Mouse (Mus musculus): Measurements from ENCODE around the gene Zmat5. TPM values are rescaled to one million over a fixed set of nuclear protein-coding genes. Genes with fewer than 3 reads are reported as not detected.
A peak's percentile ranks its signal among the peaks of the same experiment; 100 is the strongest.

Zmat5 gene
- 28.1 and 50.8 TPM in 2 replicates for total RNA-seq (2014; fragmentation: Nextera tagmentation)
- 6.9 and 19.7 TPM in 2 replicates for total RNA-seq (2017)

DNA sequence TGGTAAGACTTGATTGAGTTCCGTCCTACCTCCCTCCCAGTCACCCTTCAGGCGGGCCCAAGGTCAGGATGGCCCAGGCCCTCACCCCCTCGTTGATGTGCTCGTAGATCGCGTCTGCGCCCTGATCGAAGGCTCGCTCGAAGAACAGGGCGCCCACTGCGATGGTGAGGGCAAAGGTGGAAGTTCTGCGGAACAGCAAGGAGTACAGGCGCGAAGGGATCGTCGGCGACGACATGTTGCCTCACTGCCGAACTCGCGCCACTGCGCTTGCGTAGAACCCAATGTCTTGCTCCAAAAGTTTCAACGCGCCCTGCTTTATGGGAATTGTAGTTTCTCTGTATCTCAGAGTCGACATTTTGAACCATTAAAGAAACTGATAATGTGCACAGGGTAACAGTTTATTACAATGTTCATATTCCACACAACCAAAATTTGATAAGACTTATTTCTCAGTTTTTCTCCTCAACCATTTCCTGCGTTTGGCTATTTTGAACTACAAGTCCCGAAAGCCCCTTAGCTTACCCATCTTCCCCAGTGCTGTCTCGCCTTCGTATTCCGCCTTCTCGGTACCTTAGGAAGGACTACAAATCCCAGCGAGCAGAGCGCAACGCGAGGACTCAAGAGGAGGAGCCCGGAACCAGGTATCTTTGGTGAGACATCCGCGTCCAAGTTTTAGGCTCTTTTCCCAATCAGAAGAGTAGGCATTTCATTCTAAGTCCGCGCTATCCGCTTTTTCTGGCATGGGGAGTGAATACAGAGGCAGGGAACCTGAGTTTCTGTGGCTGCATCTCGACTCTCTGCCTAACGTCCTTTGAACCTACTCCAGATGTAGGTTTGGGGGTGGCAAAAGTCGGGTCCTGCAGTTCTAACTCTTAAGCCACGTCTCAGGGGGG lies at the start of gene Zmat5, which contains the start of gene Uqcr10:
Gene Zmat5, plus strand, starts transcription at position 607 of the 893 bp plus-strand sequence.
Gene Uqcr10, minus strand, starts transcription at position 271 of the 893 bp plus-strand sequence.
- ATAC-seq (replicated peaks; ENCODE audit: poor library complexity, severe bottlenecking), result peak; percentile 94

DNA sequence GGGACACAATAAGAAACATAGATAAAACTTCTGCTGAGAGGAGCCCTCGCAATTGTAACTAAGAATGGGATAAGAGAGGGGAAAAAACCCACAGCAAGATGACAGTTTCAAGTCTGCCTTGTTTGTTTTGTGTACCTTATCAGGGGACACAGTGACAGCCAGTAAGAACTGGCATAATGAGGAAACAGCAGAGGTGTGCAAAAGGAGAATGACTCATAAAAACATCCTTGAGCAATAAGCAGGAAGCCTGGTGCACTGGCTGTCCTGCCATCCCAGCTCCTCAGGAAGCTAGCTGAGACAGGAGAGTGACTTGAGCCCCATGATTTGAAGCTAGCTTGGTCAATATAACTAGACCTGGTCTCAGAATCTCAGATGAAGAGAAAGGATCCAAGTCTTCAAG lies 44.7 kb upstream of the Zmat5 start:
- peak; percentile 61 for ATAC-seq (replicated peaks; ENCODE audit: poor library complexity, severe bottlenecking)

DNA sequence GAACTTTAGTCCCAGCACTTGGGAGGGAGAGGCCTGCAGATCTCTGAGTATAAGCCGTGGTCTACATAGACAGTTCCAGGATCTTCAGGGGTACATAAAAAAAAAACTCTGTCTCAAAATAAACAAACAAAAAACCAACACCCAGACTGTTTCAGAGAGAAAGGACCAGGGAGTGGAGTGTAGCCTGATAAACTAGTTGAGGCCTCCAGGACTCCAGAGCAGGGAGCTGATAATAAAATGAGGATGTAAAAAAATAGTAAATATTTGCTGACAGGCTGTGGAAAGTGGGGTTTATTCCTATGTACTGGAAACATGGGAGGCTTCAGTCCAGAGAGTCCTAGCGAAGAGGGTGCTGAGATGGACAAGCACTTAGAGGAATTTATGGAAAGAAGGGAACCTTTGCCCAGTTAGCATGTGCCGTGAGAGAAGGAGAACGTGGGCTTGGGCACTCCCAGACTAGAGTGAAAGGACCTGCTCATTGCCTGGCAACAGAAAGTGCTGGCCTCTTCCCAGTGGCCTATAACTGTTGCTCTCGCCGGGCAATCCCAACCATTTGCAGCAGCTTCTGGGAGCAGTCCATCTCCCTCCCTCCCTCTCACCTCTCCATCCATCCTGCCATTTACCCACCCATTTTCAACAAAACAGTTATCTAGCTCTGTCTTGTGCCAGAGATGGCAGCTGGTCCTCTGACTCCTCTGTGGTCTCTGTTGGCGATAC lies 44.0 kb upstream of the Zmat5 start:
- no peak for ATAC-seq (replicated peaks; ENCODE audit: poor library complexity, severe bottlenecking)

GRCm38 (mm10) chr11:4661324-4661723 lies 43.2 kb upstream of the Zmat5 start:
- ATAC-seq (replicated peaks; ENCODE audit: poor library complexity, severe bottlenecking), result peak; percentile 84

GRCm38 (mm10) chr11:4661871-4662495 lies 42.5 kb upstream of the Zmat5 start:
- no peak for ATAC-seq (replicated peaks; ENCODE audit: poor library complexity, severe bottlenecking)

DNA sequence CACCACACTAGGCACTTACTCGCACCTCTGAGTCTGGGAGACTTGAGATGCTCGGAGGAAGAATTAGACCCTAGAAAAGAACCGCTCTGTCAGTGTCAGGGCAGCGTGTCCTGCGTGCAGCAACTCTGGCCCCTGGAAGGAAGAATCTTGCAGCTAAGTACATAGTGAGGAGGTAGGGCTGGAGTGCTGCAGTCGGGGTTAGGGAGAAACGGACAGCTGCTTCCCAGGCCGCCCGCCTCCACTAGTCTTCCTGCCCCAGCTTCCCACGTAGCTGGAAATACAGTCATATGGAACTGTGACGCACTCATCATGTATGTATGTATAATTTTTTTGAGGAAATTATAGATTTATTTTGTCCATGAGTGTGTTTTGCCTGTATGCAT lies 42.0 kb upstream of the Zmat5 start:
- ATAC-seq (replicated peaks; ENCODE audit: poor library complexity, severe bottlenecking), result no peak

DNA sequence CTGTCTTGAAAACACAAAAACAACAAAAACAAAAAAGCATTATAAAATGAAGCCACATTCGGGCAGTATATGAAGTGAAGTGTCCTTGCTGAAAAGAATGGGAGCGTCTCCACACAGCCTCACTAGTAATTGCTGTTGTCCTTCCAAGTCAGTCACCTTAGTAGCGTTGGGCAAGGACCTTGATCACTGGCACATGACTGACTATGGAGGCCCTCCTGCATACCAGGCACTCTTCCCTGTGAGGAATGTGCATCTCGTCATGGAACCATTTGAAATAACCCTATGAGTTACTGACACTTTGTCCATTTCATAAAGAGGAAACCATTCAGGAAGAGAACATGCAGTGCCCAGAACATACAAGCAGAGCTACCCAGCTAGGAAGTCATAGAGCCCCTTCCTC lies 32.7 kb upstream of the Zmat5 start:
- ATAC-seq (replicated peaks; ENCODE audit: poor library complexity, severe bottlenecking), result no peak

DNA sequence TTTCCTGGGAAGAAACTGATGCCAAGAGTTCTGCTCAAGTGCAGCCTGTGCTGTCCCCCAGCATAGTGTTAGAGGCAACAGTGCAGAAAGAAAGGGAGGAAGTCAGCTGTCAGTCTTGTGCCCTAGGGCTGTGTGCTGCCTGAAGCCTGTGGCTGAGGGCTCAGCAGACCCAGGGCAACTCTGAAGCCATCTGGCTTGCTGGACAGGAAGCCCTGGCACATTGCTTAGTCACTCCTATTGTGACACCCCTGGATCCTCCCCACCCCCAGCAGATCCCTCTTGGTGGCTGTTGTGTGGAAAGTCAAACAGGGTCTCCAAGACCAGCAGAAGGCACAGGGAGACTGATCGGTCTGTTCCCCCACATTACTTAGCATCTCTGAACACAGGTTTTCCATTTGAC lies 29.9 kb upstream of the Zmat5 start:
- ATAC-seq (replicated peaks; ENCODE audit: poor library complexity, severe bottlenecking), result peak; percentile 95

DNA sequence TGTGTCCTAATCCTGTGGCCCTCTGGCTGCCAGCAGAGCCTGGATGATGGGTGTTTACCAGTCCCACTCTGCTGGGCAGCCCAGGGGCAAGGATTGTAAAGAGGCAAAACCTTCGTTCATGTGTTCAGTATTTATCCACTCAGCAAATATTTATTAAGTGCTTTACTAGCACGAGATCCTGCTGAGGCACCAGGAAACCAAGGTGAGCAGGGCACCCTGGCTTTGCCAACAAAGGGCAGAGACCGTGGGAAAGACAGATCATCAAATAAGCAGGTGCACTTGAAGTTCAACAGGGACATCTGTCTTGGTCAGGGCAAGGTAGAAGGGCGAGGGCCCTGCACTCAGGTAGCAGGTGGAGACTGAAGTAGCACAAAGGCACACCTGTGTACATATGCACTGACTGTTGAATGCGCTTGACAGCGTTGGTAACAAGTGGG lies 29.3 kb upstream of the Zmat5 start:
- no peak for ATAC-seq (replicated peaks; ENCODE audit: poor library complexity, severe bottlenecking)

DNA sequence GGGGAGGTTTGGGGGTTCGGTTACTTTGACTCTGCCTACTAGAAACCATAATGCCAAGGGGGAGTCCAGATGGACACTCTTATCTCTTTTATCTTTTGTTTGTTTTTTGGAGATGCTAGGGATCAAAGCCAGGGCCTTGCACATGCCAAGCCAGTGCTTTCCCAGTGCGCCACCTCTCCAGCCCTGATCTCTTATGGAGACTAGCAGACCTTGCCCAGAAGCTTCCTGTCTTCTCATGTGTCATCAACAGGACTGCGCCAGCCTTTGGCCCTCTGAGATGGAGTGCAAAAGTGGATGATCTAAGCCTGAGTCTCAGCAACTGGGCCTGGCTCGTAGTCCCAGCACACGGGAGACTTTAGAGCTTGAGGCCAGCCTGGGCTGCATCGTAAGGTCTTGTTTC lies 28.8 kb upstream of the Zmat5 start:
- ATAC-seq (replicated peaks; ENCODE audit: poor library complexity, severe bottlenecking), result no peak

GRCm38 (mm10) chr11:4677250-4677872 lies 27.1 kb upstream of the Zmat5 start:
- no peak for ATAC-seq (replicated peaks; ENCODE audit: poor library complexity, severe bottlenecking)

- ATAC-seq (replicated peaks; ENCODE audit: poor library complexity, severe bottlenecking), result no peak
Measured at GRCm38 (mm10) chr11:4678700-4679440, 25.6 kb upstream of the Zmat5 start.

GRCm38 (mm10) chr11:4679441-4679832 lies 25.0 kb upstream of the Zmat5 start:
- ATAC-seq (replicated peaks; ENCODE audit: poor library complexity, severe bottlenecking), result no peak

DNA sequence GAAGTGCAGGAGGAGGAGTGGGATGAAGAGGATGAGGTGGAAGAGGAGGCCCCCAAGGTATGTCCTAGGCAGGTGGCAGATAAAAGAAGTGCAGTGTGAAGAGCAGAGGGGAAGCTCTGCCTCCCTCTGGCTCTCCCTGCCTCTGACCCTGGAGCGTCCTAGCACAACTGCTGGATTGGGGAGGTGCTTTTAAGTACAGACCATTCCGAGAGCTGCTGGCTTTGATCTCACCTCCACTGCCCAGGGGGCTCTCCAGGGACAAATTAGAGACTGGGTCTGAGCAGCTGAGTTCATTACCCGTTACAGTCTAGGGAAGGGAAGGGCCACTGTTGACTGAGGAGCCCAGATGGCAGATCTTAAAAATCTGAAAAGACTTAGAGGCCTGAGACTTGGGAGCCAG lies 24.4 kb upstream of the Zmat5 start:
- no peak for ATAC-seq (replicated peaks; ENCODE audit: poor library complexity, severe bottlenecking)

DNA sequence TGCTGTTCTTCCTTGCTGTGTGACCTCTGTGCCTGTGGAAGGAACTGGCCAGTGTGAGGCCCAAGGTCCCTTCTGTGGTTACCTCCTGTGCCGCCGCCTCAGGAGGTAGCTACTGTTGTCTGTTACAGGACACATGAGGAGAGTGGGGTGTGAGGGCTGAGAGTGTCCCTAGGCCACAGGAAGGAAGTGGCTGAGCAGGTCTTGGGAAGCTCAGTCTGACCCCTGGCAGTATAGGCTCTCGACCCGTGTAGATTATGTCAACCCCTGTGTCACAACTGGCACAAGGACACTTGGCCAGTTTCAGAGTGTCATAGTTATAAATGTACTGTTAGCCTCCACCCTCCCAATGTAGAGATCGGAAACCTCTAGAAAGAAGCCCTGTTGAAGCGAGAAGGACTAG lies 21.0 kb upstream of the Zmat5 start:
- peak; percentile 44 for ATAC-seq (replicated peaks; ENCODE audit: poor library complexity, severe bottlenecking)

DNA sequence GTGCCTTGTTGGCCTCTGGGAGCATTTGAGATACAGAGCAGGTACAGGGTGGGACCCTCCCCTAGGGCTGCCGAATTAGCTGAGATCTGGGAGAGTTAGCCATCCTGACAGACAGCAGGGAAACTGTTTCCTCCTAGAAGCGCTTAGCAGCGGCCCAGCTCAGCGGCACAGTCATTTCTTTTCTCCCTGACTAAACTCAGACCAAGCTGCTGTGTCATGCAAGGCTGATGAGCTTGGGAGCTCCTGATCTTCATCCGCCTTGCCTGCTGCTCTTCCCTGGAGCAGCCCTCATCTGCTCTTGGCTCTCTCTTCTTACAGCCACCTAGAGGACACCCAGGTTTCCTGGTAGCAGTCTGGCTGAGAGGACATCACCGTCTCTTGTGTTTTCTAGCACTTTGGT lies 20.3 kb upstream of the Zmat5 start:
- no peak for ATAC-seq (replicated peaks; ENCODE audit: poor library complexity, severe bottlenecking)

- no peak for ATAC-seq (replicated peaks; ENCODE audit: poor library complexity, severe bottlenecking)
Measured at GRCm38 (mm10) chr11:4685071-4685470, 19.4 kb upstream of the Zmat5 start.

DNA sequence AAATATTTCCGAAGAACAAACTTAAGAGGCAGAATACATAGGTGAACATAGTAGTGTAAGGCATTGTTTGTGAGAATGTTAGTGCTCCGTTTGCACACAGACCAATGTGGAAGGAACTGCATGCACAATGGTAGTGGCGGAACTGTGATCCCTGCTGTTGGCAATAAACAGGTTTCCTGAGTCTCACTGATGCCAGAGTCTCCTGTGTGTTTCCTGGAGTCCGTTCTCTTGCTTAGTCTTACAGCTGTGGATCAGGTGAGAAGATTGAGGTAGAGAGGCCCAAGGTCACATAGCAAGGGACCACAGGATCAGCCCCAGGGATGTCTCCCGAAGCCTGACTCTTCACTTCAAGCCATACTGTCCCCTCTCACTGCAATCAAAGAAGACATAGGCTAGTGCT lies 19.0 kb upstream of the Zmat5 start:
- no peak for ATAC-seq (replicated peaks; ENCODE audit: poor library complexity, severe bottlenecking)

DNA sequence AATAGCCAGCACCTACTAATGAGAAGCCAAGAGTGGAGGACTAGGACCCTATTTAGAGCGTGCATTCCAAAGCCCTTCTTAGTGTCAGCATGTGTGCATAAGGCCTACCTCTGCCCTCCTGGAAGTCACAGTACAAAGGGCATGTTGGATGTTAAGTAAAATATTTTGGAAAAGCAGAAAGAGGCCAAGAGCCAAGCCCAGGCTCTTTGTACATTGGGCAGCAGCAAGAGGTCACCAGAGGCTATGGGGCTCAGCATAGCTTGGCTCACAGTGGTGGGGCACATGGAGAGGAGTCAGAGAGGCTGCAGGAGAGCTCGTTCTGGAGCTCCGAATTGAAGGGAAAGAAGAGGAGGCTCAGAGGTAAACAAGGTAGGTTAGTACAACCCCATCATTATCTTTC lies 17.5 kb upstream of the Zmat5 start:
- ATAC-seq (replicated peaks; ENCODE audit: poor library complexity, severe bottlenecking), result no peak

- no peak for ATAC-seq (replicated peaks; ENCODE audit: poor library complexity, severe bottlenecking)
Measured at GRCm38 (mm10) chr11:4687874-4688273, 16.6 kb upstream of the Zmat5 start.

Data from granulocyte monocyte progenitor cell, adult 5-6 weeks (primary cell).